Mouse (Mus musculus): Measurements from ENCODE around the gene Cks2. TPM values are rescaled to one million over a fixed set of nuclear protein-coding genes. Genes with fewer than 3 reads are reported as not detected.
A peak's percentile ranks its signal among the peaks of the same experiment; 100 is the strongest.

Cks2 gene
- total RNA-seq, 2 experiments from 2014 or later = 12.3 to 14.5 TPM

DNA sequence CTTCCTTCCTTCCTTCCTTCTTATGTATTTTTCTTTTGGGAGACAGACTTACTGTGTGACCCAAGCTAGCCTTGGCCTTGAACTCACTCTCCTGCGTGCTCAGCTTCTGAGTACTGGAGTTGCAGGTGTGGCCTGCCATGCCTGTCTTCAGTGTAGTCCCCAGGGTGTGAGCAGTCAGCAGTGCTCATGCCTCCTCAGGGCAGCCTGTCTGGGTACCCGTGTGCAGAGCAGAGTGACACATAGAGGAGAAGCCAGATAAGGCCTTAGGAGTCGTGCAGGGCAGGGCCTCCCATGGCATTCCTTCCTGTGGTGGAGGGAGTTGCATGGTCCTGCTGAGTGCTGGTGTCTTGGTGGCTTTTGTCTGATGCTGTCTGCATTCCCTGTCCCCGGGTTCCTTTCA is 34.3 kb downstream of the Cks2 start:
- DNase-seq = no peak

- DNase-seq = peak; percentile 41 to 51
These were observed 36.0 kb downstream of the Cks2 start for GRCm38 (mm10) chr13:51681076-51681475.

DNA sequence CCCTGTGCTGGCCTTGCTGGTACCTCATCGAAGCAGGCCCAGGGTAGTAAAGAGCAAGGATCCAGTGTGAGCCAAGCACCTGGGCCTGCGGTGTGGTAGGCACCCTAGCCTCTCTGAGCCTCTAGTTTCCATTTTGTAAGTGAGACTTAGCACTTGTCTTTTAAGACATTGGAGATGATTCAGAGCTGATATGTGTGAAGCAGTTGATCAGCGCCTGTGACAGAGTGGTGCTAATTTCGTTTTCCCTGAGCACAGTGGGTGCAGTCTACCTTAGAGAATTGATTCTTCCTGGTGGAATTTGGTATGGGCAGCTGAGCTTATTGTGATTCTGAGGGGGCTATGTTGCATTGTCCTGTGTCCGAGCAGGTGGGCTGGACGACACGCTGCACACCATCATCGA is 36.6 kb downstream of the Cks2 start:
- no peak for DNase-seq

- DNase-seq = no peak
These were observed 40.4 kb downstream of the Cks2 start for GRCm38 (mm10) chr13:51685290-51685966.

- no peak for DNase-seq
These were observed 41.9 kb downstream of the Cks2 start for GRCm38 (mm10) chr13:51686966-51687365.

GRCm38 (mm10) chr13:51688688-51689087 is 43.7 kb downstream of the Cks2 start:
- DNase-seq = no peak

DNA sequence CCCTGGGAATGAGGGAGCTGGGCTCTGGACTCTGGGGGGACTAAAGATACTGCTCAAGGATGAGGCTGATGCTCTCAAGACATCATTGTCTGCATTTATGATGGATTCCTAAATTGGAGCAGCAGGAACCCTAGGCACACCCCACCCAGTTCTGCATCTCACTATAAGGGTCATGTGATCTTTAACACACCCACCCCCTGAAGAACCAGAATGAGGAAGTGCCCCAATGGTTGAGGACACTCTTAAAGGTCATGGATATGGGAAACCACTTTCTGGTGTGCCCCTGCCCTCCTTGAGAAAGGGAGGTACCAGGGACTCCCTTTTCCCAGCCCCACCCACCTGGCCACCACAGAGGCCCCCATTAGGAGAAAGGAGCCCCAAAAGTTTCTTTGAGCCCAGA is 51.4 kb downstream of the Cks2 start:
- no peak for DNase-seq

- no peak for DNase-seq
These were observed 52.4 kb downstream of the Cks2 start for GRCm38 (mm10) chr13:51697455-51697854.

DNA sequence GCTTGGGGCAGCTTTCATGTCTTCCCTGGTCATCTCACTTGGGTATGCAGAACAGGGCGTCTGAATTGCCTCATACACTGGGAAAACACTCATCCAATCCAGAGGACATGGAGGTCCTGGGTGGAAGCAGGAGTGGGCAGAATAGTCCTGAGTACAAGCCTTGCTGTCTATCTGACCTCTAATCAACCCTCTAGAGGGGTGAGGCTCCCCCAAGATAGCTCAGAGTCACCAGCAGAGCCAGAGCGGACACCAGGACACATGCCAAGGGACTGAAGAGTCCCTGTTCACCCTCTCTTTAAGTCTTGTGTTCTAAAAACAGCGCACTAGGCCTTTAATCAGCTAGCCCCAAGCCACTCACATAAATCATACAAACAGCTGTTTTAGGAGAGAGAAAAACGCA is 52.9 kb downstream of the Cks2 start:
- no peak for DNase-seq

DNA sequence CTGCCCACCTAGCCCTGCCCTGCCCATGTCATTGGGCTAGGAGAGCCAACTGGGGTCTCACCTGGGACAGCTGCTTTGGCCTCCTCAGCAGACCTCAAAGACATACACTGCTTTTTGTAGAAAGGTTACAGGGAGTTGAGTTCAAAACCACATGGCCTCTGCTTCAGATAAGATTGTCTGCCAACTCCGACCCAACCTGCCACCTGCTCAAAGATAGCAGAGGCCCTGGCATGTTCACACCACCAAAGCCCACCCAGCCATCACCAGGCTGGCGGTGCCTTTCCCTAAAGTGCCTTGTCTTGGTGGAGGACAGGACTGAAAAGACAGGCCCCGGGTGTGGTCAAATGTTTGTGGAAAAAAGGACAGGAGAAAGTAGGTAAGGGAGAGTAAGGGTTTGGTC is 53.3 kb downstream of the Cks2 start:
- no peak for DNase-seq

Other genes starting within 250 kb of the Cks2 start
- gene S1pr3, start 236.6 kb upstream of the Cks2 start, total RNA-seq (2021) = 10 to 100 TPM; 18.0 to 18.4 TPM
- 1 to 10 TPM; 1.0 to 1.2 TPM for gene Shc3, start 75.8 kb upstream of the Cks2 start, total RNA-seq (2021)
- 10 to 100 TPM; 20.9 to 24.8 TPM for gene Secisbp2, start 6.5 kb downstream of the Cks2 start, total RNA-seq (2021)
- gene Sema4d, start 148.5 kb downstream of the Cks2 start, total RNA-seq (2021) = 10 to 100 TPM; 12.4 to 15.7 TPM
- gene Gadd45g, start 201.4 kb downstream of the Cks2 start, total RNA-seq (2021) = 10 to 100 TPM; 71.8 to 72.5 TPM

Data from adrenal gland, postnatal 36 days (tissue).